In genomic region chr15:85661771-85662170, GRCm38 (mm10) we compare ENCODE assay signal across 18 mouse cellular contexts.
DNase-seq lines count a peak whose midpoint lies in the region; ATAC-seq lines count a peak whose summit lies in the region.
"Had no signal": no experiment of that assay in that cellular context is flagged by ENCODE, and none has a peak within 500 bp of the region (broad histone marks: within the 10 kb centered on the region; RNA-seq: fewer than 3 reads in every experiment).

No protein-coding gene starts in this region.

- H3K9ac ChIP-seq in forebrain, embryonic 15.5 days (replicated peaks) = no peak overlapping the region
- no peak overlapping the region for H3K9ac ChIP-seq in forebrain, embryonic 14.5 days (ENCODE audit: low read length)
- no peak overlapping the region for H3K9ac ChIP-seq in heart, embryonic 12.5 days
- H3K9ac ChIP-seq: heart, embryonic 13.5 days; hindbrain, embryonic 15.5 days had no signal

- no peaks in the 10 kb centered on the region for H3K9me3 ChIP-seq in forebrain, embryonic 15.5 days
- H3K9me3 ChIP-seq in forebrain, embryonic 14.5 days (replicated peaks; ENCODE audit: control insufficient read depth, low read length) = no peaks in the 10 kb centered on the region
- H3K9me3 ChIP-seq in heart, embryonic 12.5 days (replicated peaks) = no peaks in the 10 kb centered on the region
- H3K9me3 ChIP-seq: embryonic facial prominence, embryonic 10.5 days; G1E; heart, embryonic 13.5 days; hindbrain, embryonic 15.5 days had no signal

- peaks cover 20% of the 10 kb centered on the region for H3K4me1 ChIP-seq in forebrain, embryonic 15.5 days
- peaks cover 8% of the 10 kb centered on the region for H3K4me1 ChIP-seq in forebrain, embryonic 14.5 days (ENCODE audit: control insufficient read depth, insufficient read depth, low read length)
- H3K4me1 ChIP-seq in heart, embryonic 12.5 days (replicated peaks) = 0 out of 2 replicates have a peak, but pooled peaks cover 4% of the 10 kb centered on the region

- H3K27me3 ChIP-seq in forebrain, embryonic 15.5 days = 0 out of 2 replicates have a peak, but pooled peaks cover 3% of the 10 kb centered on the region
- H3K27me3 ChIP-seq in forebrain, embryonic 14.5 days (replicated peaks; ENCODE audit: control insufficient read depth, insufficient read depth, low read length) = peaks cover 36% of the 10 kb centered on the region
- H3K27me3 ChIP-seq in heart, embryonic 12.5 days (replicated peaks) = peaks cover 63% of the 10 kb centered on the region

- no peak overlapping the region for H3K4me2 ChIP-seq in forebrain, embryonic 15.5 days (replicated peaks)
- H3K4me2 ChIP-seq in forebrain, embryonic 14.5 days (ENCODE audit: low read length) = no peak overlapping the region
- H3K4me2 ChIP-seq in heart, embryonic 12.5 days = no peak overlapping the region
- H3K4me2 ChIP-seq: heart, embryonic 13.5 days; hindbrain, embryonic 15.5 days had no signal

- H3K36me3 ChIP-seq in forebrain, embryonic 15.5 days = no peaks in the 10 kb centered on the region
- H3K36me3 ChIP-seq in forebrain, embryonic 14.5 days (ENCODE audit: control insufficient read depth, insufficient read depth, low read length) = 0 out of 2 replicates have a peak, but pooled peaks cover 4% of the 10 kb centered on the region
- no peaks in the 10 kb centered on the region for H3K36me3 ChIP-seq in heart, embryonic 12.5 days
- H3K36me3 ChIP-seq: embryonic facial prominence, embryonic 10.5 days; hindbrain, embryonic 15.5 days had no signal

- H3K4me3 ChIP-seq in forebrain, embryonic 15.5 days = no peak overlapping the region
- H3K4me3 ChIP-seq in forebrain, embryonic 14.5 days (ENCODE audit: low read depth, low read length) = no peak overlapping the region
- no peak overlapping the region for H3K4me3 ChIP-seq in heart, embryonic 12.5 days
- H3K4me3 ChIP-seq: embryonic facial prominence, embryonic 10.5 days; heart, embryonic 13.5 days; hindbrain, embryonic 15.5 days had no signal

- peak; percentile 36 to 48 for DNase-seq in cerebellum, adult 18-20 months
- no peak for DNase-seq in cerebellum, adult 11-12 months
- DNase-seq in forebrain, embryonic 14.5 days (ENCODE audit: low spot score) = no peak
- peak; percentile 30 for DNase-seq in heart, adult 11 months
- DNase-seq in urinary bladder, adult 2 months (ENCODE audit: low spot score) = peak; percentile 7
- DNase-seq in urinary bladder, postnatal 36 days (ENCODE audit: low spot score in 2 of 2) = no peak
- DNase-seq: adrenal gland, adult 8-10 months; adrenal gland, postnatal 36 days; B cell, adult 2 months; gastrocnemius, postnatal 14 days; heart, postnatal 36 days had no signal

- WGBS in forebrain, embryonic 15.5 days = 77% methylated on average over 5 of the region's 5 CpGs
- 86% methylated on average over 5 of the region's 5 CpGs for WGBS in forebrain, embryonic 14.5 days
- 93% methylated on average over 5 of the region's 5 CpGs for WGBS in heart, embryonic 12.5 days

- ATAC-seq in forebrain, embryonic 15.5 days (replicated peaks) = no peak
- no peak for ATAC-seq in forebrain, embryonic 14.5 days
- no peak for ATAC-seq in heart, embryonic 12.5 days (ENCODE audit: insufficient number of reproducible peaks, low FRiP score)
- ATAC-seq: CD4-positive, CD25-positive, alpha-beta regulatory T cell, adult 4 months had no signal

- H3K27ac ChIP-seq in forebrain, embryonic 15.5 days (replicated peaks) = peak overlapping the region; percentile 13; the same call in 1 of the 2 replicates
- no peak overlapping the region for H3K27ac ChIP-seq in forebrain, embryonic 14.5 days (ENCODE audit: low read depth, low read length)
- no peak overlapping the region for H3K27ac ChIP-seq in heart, embryonic 12.5 days (ENCODE audit: poor library complexity, severe bottlenecking)
- H3K27ac ChIP-seq: embryonic facial prominence, embryonic 10.5 days; heart, embryonic 13.5 days; hindbrain, embryonic 15.5 days had no signal

Comparison
In these comparisons a context has a peak if more than half of its experiments do, and no peak if none do; other contexts are left out.
1. DNase-seq: peak in cerebellum, adult 18-20 months (2 of 2), heart, adult 11 months (single experiment) and urinary bladder, adult 2 months (single experiment); none in cerebellum, adult 11-12 months (single experiment), forebrain, embryonic 14.5 days (single experiment) and urinary bladder, postnatal 36 days (0 of 2).